Mouse (Mus musculus): ENCODE data around the gene Rita1.

GRCm38 (mm10) chr5:120621078-120621765, 8.8 kb upstream of the Rita1 start:
- TF ChIP-seq POLR2A (IDR thresholded peaks at IDR 0.05; ENCODE audit: control insufficient read depth, low read depth, low read length) (no peak), CTCF (IDR thresholded peaks at IDR 0.05; ENCODE audit: control insufficient read depth, insufficient read depth, insufficient replicate concordance, low read depth, low read length) (no peak)

All from testis, adult 2 months (tissue).